Mouse (Mus musculus): ENCODE results near the gene Phox2a. TPM values are rescaled to one million over a fixed set of nuclear protein-coding genes. Genes with fewer than 3 reads are reported as not detected.

The Phox2a gene
- not detected for polyA plus RNA-seq (2014; fragmentation: Illumina TruSeq; extraction: RNeasy Lipid Tissue Mini Kit (QIAGEN cat#74804); ENCODE audit: low read depth, low replicate concordance)

DNA sequence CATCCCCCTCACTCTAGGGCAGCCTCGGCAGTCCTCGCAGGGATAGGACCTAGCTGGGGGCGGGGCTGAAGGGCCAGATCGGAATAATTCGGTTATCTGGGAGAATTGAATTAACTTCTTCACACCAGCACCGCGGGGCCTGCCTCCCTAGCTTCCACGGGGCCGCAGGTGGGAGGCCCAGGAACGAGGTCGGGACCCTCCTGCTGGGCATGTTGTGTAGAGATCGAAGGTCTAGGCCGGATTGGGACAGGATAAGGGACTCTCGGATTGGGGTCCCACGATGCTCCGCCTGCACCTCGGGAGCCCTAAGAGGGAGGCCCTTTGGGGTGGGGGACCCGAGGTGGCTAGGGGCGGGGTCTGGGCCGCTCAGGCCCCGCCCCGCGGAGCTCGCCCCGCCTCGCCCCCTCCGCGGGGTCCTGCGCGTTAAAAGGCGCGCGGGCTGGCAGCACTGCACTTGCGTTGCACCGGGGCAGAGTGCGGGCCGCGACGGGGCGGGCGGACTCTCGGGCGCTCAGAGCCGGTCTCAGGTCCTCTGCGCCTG is at the start of gene Phox2a:
Phox2a (plus strand) TSS at position 453 of the 541 bp plus-strand sequence.

DNA sequence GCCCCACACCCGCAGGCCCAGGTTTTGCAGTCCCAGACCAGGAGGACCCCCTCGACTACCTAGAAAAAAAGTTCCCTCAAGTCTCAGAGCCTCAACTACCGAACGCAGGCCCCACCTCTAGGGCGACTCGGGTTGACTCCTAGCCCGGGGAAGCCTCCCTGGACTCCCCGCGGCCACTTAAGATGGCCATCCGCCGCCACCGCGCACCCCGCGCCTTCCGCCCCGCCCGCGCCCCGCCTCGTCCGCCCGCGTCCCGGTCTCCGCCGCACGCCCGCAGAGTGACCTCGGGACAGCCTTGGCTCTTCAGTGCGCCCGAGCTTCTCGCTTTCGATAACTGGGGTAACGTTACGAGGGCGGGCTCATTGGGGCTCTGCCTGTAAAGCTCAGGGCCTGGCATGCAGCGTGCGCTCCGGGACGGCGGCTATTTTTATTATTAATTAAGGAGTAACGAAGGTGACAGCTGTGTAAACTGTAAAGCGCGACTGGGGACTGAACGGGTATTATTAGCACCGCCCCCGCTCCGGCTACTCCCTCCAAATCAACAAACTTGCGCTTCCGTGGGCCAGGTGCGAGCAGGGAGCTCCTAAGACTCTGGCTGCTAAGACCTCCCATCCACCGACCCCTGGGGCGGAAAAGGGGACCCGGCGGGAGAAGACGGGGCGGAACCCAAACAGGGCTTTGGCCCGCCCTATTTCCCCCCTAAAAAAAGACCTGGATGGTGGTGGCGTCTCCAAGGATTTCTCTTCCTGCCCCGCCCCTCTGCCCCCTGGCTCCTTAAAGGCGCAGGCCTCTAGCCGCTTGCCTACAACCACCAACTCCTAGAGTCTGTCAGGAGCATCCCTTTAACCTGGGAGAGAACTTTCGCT is 19.7 kb downstream of the Phox2a start, which contains the start of gene Inppl1:
Inppl1 (minus strand) TSS at position 624 of the 866 bp plus-strand sequence.

DNA sequence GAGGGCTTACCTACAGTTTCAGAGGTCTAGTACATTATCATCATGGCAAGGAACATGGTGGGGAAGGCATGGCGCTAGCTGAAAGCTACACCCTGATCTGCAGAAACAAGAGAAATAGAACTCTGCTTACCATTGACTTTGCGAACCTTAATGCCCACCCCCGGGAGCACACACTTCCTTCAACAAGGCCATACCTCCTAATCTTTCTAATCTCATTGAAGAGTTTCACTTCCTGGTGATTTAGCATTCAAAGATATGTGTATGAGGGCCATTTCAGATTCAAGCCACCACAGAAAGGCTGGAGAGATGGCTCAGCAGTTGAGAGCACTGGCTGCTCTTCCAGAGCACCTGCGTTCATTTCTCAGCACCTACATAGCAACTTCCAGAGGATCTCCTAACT is 39.0 kb downstream of the Phox2a start, which contains the start of gene Folr2:
Folr2 (minus strand) TSS at position 101 of the 400 bp plus-strand sequence.

DNA sequence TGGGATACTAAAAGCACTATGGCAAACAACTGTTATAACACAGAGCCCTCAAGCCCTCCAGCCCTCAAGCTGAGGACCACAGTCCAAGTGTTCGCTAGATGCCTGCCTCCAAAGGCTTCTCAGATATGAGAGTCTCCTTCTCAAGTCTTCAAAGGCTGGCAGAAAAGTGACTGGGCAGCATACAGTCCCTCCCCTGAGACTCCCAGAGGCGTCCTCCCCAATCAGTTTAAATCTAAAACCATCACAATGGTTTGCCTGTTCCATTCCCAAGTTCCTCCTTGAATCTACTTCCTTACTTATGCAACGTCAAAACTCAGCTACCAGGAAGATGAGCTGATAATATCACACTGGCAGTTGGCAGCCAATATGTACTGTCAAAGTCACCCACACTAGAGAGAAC is 45.3 kb downstream of the Phox2a start, which contains the start of gene Anapc15:
Anapc15 (plus strand) TSS at position 301 of the 400 bp plus-strand sequence.

DNA sequence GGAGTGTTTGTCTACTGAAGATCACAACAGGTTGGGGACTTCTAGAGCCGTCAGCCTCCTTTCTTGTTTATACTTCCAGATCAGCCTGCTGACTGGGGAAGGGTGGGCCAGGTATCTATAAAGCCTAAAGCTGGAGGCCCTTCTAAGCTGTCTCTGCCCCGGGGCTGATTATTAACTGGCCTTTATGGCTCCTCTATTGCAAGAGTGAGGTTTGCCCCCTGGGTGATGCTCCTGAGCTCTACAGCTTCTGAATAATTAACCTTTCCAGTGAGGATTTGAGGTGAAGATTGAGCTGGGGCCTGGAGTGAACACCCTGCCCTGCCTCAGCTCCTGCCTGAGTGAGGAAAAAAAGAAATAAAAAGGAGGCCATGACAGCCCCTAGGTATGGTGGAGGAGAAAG is 52.5 kb downstream of the Phox2a start, which contains the start of gene Folr1:
Folr1 (minus strand) TSS at position 160 of the 400 bp plus-strand sequence.

Other genes with a start within 250 kb of the Phox2a start
- gene Art2b, start 232.7 kb upstream of the Phox2a start, polyA plus RNA-seq (2014; fragmentation: Illumina TruSeq; extraction: RNeasy Lipid Tissue Mini Kit (QIAGEN cat#74804); ENCODE audit: low read depth, low replicate concordance), result 1.4 TPM
- gene Clpb, start 154.7 kb upstream of the Phox2a start, polyA plus RNA-seq (2014; fragmentation: Illumina TruSeq; extraction: RNeasy Lipid Tissue Mini Kit (QIAGEN cat#74804); ENCODE audit: low read depth, low replicate concordance), result 5.5 TPM
- 8.3 TPM for gene Inppl1, start 19.9 kb downstream of the Phox2a start, polyA plus RNA-seq (2014; fragmentation: Illumina TruSeq; extraction: RNeasy Lipid Tissue Mini Kit (QIAGEN cat#74804); ENCODE audit: low read depth, low replicate concordance)
- 6.8 TPM for gene Folr2, start 38.9 kb downstream of the Phox2a start, polyA plus RNA-seq (2014; fragmentation: Illumina TruSeq; extraction: RNeasy Lipid Tissue Mini Kit (QIAGEN cat#74804); ENCODE audit: low read depth, low replicate concordance)
- gene Anapc15, start 45.4 kb downstream of the Phox2a start, polyA plus RNA-seq (2014; fragmentation: Illumina TruSeq; extraction: RNeasy Lipid Tissue Mini Kit (QIAGEN cat#74804); ENCODE audit: low read depth, low replicate concordance), result 11.5 TPM
- gene Folr1, start 52.5 kb downstream of the Phox2a start, polyA plus RNA-seq (2014; fragmentation: Illumina TruSeq; extraction: RNeasy Lipid Tissue Mini Kit (QIAGEN cat#74804); ENCODE audit: low read depth, low replicate concordance), result not detected
- gene Lamtor1, start 87.6 kb downstream of the Phox2a start, polyA plus RNA-seq (2014; fragmentation: Illumina TruSeq; extraction: RNeasy Lipid Tissue Mini Kit (QIAGEN cat#74804); ENCODE audit: low read depth, low replicate concordance), result 9.2 TPM
- not detected for gene Tomt, start 88.0 kb downstream of the Phox2a start, polyA plus RNA-seq (2014; fragmentation: Illumina TruSeq; extraction: RNeasy Lipid Tissue Mini Kit (QIAGEN cat#74804); ENCODE audit: low read depth, low replicate concordance)
- gene Lrrc51, start 115.6 kb downstream of the Phox2a start, polyA plus RNA-seq (2014; fragmentation: Illumina TruSeq; extraction: RNeasy Lipid Tissue Mini Kit (QIAGEN cat#74804); ENCODE audit: low read depth, low replicate concordance), result 2.3 TPM
- 11.2 TPM for gene Numa1, start 115.8 kb downstream of the Phox2a start, polyA plus RNA-seq (2014; fragmentation: Illumina TruSeq; extraction: RNeasy Lipid Tissue Mini Kit (QIAGEN cat#74804); ENCODE audit: low read depth, low replicate concordance)
- gene Il18bp, start 200.4 kb downstream of the Phox2a start, polyA plus RNA-seq (2014; fragmentation: Illumina TruSeq; extraction: RNeasy Lipid Tissue Mini Kit (QIAGEN cat#74804); ENCODE audit: low read depth, low replicate concordance), result 21.1 TPM
- 12.2 TPM for gene Rnf121, start 247.2 kb downstream of the Phox2a start, polyA plus RNA-seq (2014; fragmentation: Illumina TruSeq; extraction: RNeasy Lipid Tissue Mini Kit (QIAGEN cat#74804); ENCODE audit: low read depth, low replicate concordance)
- 4.1 TPM for gene Xndc1, start 247.2 kb downstream of the Phox2a start, polyA plus RNA-seq (2014; fragmentation: Illumina TruSeq; extraction: RNeasy Lipid Tissue Mini Kit (QIAGEN cat#74804); ENCODE audit: low read depth, low replicate concordance)
- gene Xntrpc, start 247.4 kb downstream of the Phox2a start, polyA plus RNA-seq (2014; fragmentation: Illumina TruSeq; extraction: RNeasy Lipid Tissue Mini Kit (QIAGEN cat#74804); ENCODE audit: low read depth, low replicate concordance), result not detected